Mouse (Mus musculus): ENCODE data around the gene Scand1. TPM values are rescaled to one million over a fixed set of nuclear protein-coding genes. Genes with fewer than 3 reads are reported as not detected.

Scand1 gene
- polyA plus RNA-seq, 1 experiment from 2014 or later = 77.2 TPM

DNA sequence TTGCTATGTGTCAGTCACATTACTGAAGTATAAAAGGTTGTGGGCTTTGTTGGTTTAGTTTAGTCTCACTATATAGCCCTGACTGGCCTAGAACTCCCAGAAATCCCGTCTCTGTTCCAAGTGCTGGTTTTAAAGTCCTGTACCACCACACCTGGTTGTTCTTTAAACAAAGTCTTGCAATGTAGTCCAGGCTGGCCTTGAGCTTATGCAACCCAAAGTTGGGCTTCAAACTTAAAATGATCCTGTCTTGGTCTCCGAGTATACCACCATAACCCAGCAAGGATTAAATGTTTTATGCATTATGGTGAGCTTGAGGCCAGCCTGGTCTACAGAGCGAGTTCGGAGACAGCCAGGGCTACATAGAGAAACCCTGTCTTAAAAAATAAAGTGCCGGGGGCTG, 2.6 kb downstream of the Scand1 start:
- Histone ChIP-seq H3K36me3 (peaks cover 40% of the 10 kb centered on the region), H3K9me3 (replicated peaks) (no peaks in the 10 kb centered on the region; the same call in 1 of the 2 replicates), H3K27ac (ENCODE audit: poor library complexity, severe bottlenecking) (no peak overlapping the region), H3K4me1 (replicated peaks) (peaks cover 10% of the 10 kb centered on the region), H3K4me3 (no peak overlapping the region), H3K4me2 (no peak overlapping the region), H3K9ac (no peak overlapping the region), H3K27me3 (replicated peaks) (no peaks in the 10 kb centered on the region)
- WGBS = 90% methylated on average over 5 of the region's 5 CpGs
- ATAC-seq (ENCODE audit: insufficient number of reproducible peaks, low FRiP score) = no peak

- Histone ChIP-seq H3K9me3 (replicated peaks) (no peaks in the 10 kb centered on the region), H3K4me2 (no peak overlapping the region), H3K9ac (no peak overlapping the region), H3K4me3 (no peak overlapping the region), H3K36me3 (peaks cover 59% of the 10 kb centered on the region), H3K27ac (ENCODE audit: poor library complexity, severe bottlenecking) (no peak overlapping the region), H3K4me1 (replicated peaks) (peaks cover 5% of the 10 kb centered on the region; the same call in 1 of the 2 replicates), H3K27me3 (replicated peaks) (no peaks in the 10 kb centered on the region)
- 52% methylated on average over 5 of the region's 5 CpGs for WGBS
- ATAC-seq (ENCODE audit: insufficient number of reproducible peaks, low FRiP score) = 0 out of 2 replicates have a peak, but pooled peaks have one; percentile 23
Measured at GRCm38 (mm10) chr2:156307261-156307660, 5.2 kb downstream of the Scand1 start.

DNA sequence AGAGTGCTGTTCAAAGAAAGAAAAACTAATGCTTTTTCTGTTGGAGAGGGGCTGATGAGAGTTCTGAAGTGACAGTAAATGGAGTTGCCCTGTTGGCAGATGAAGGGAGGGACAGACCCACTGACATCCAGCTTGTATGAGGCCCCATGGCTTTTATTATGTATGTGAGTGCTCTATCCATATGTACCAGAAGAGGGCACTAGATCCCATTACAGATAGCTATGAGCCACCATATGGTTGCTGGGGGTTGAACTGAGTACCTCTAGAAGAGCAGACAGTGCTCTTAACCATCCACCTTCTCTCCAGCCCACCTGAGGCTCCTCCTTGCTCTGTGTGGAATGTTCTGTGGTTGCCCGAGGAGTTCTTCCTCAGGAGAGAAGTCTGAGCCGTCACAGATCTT, 6.7 kb downstream of the Scand1 start:
- Histone ChIP-seq H3K9ac (no peak overlapping the region), H3K4me1 (replicated peaks) (no peaks in the 10 kb centered on the region), H3K27ac (ENCODE audit: poor library complexity, severe bottlenecking) (no peak overlapping the region), H3K27me3 (replicated peaks) (no peaks in the 10 kb centered on the region), H3K9me3 (replicated peaks) (no peaks in the 10 kb centered on the region), H3K36me3 (peaks cover 70% of the 10 kb centered on the region), H3K4me2 (no peak overlapping the region), H3K4me3 (no peak overlapping the region)
- ATAC-seq (ENCODE audit: insufficient number of reproducible peaks, low FRiP score) = 0 out of 2 replicates have a peak, but pooled peaks have one; percentile 35
- 81% methylated on average over 2 of the region's 2 CpGs for WGBS

DNA sequence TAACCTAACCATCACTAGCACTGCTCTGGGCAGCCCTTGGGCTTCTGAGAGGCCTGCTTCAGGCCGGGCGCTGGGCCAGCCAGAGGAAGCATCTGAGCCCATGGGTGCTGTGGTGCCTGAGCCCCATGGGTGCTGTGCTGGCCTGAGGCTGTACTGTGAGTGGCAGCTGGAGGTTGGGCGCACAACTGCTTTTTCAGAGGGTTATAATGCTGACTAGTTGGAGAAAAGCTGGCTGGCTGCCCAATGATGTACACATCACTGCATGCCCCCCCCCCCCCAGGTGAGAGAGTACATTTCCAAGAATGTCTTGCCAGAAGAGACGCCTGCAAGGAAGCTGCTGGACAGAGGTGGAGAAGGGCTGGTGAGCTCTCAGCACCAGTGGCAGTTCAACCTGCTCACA, 8.2 kb downstream of the Scand1 start:
- no peak overlapping the region for H3K27ac ChIP-seq (ENCODE audit: poor library complexity, severe bottlenecking)
- H3K9me3 ChIP-seq (replicated peaks) = no peaks in the 10 kb centered on the region
- no peak overlapping the region for H3K4me2 ChIP-seq
- no peaks in the 10 kb centered on the region for H3K4me1 ChIP-seq (replicated peaks)
- H3K4me3 ChIP-seq = no peak overlapping the region
- H3K27me3 ChIP-seq (replicated peaks) = no peaks in the 10 kb centered on the region
- H3K36me3 ChIP-seq = peaks cover 72% of the 10 kb centered on the region
- no peak for ATAC-seq (ENCODE audit: insufficient number of reproducible peaks, low FRiP score)
- no peak overlapping the region for H3K9ac ChIP-seq
- 86% methylated on average over 4 of the region's 4 CpGs for WGBS

- Histone ChIP-seq H3K9me3 (replicated peaks) (no peaks in the 10 kb centered on the region), H3K27me3 (replicated peaks) (no peaks in the 10 kb centered on the region), H3K4me1 (replicated peaks) (peaks cover 14% of the 10 kb centered on the region), H3K4me3 (no peak overlapping the region), H3K9ac (no peak overlapping the region), H3K27ac (ENCODE audit: poor library complexity, severe bottlenecking) (no peak overlapping the region), H3K36me3 (peaks cover 71% of the 10 kb centered on the region), H3K4me2 (no peak overlapping the region)
- WGBS = 85% methylated on average over 4 of the region's 4 CpGs
- no peak for ATAC-seq (ENCODE audit: insufficient number of reproducible peaks, low FRiP score)
Measured at GRCm38 (mm10) chr2:156302063-156302462, 10.4 kb downstream of the Scand1 start.

DNA sequence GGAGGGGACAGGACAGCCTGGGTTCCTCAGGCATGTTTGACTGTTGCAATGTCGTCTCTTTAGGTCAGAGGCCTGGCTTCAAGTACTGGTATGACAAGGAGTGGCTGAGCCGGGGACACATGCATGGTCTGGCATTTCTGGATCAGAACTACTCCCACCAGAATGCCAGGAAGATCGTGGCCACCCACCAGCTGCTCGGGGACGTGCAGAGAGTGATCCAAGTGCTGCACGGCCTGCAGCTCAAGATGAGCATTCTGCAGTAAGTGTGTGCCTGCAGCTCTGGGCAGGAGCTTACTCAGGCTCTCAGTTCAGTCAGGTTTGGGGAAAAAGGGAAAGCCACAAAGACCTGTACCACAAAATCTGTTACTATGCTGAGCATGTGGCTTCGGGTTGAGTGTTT, 14.0 kb downstream of the Scand1 start:
- Histone ChIP-seq H3K4me1 (replicated peaks) (peaks cover 16% of the 10 kb centered on the region), H3K36me3 (peaks cover 75% of the 10 kb centered on the region), H3K9me3 (replicated peaks) (no peaks in the 10 kb centered on the region), H3K27me3 (replicated peaks) (no peaks in the 10 kb centered on the region), H3K4me3 (no peak overlapping the region), H3K4me2 (no peak overlapping the region), H3K9ac (no peak overlapping the region), H3K27ac (ENCODE audit: poor library complexity, severe bottlenecking) (0 out of 2 replicates have a peak overlapping the region, but pooled peaks have one; percentile 10)
- WGBS = 78% methylated on average over 7 of the region's 7 CpGs
- no peak for ATAC-seq (ENCODE audit: insufficient number of reproducible peaks, low FRiP score)

DNA sequence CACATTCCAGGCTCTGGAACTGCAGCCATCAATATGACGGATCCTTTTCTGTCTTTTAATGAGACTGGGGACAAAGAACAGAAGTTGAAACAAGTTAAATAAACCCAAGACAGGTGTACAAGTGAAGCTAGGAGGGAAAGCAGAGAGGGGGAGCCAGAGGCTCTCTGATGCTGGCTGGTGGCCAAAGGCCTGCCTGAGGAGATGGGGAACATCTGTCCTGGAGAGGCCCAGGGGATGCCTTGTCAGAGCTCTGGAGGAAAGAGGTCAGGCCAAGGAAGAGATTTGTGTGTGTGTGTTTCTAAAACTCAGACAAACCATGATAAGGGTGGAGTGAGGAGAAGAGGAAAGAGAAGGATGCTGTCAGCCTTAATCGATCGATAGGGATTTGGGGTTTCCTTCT, 14.9 kb downstream of the Scand1 start:
- H3K27ac ChIP-seq (ENCODE audit: poor library complexity, severe bottlenecking) = no peak overlapping the region
- H3K36me3 ChIP-seq = peaks cover 78% of the 10 kb centered on the region
- peaks cover 16% of the 10 kb centered on the region for H3K4me1 ChIP-seq (replicated peaks)
- H3K4me2 ChIP-seq = no peak overlapping the region
- H3K4me3 ChIP-seq = no peak overlapping the region
- no peaks in the 10 kb centered on the region for H3K9me3 ChIP-seq (replicated peaks)
- 0 out of 2 replicates have a peak, but pooled peaks have one; percentile 36 for ATAC-seq (ENCODE audit: insufficient number of reproducible peaks, low FRiP score)
- WGBS = 52% methylated on average over 3 of the region's 3 CpGs
- no peak overlapping the region for H3K9ac ChIP-seq
- H3K27me3 ChIP-seq (replicated peaks) = no peaks in the 10 kb centered on the region

- no peaks in the 10 kb centered on the region for H3K9me3 ChIP-seq (replicated peaks)
- peaks cover 75% of the 10 kb centered on the region for H3K36me3 ChIP-seq
- ATAC-seq (ENCODE audit: insufficient number of reproducible peaks, low FRiP score) = no peak
- H3K9ac ChIP-seq = no peak overlapping the region
- WGBS = 84% methylated on average over 3 of the region's 3 CpGs
- H3K27me3 ChIP-seq (replicated peaks) = no peaks in the 10 kb centered on the region
- H3K4me2 ChIP-seq = no peak overlapping the region
- peaks cover 16% of the 10 kb centered on the region for H3K4me1 ChIP-seq (replicated peaks)
- no peak overlapping the region for H3K4me3 ChIP-seq
- no peak overlapping the region for H3K27ac ChIP-seq (ENCODE audit: poor library complexity, severe bottlenecking)
Measured at GRCm38 (mm10) chr2:156296190-156296589, 16.3 kb downstream of the Scand1 start.

- ATAC-seq (ENCODE audit: insufficient number of reproducible peaks, low FRiP score) = no peak
- Histone ChIP-seq H3K4me3 (no peak overlapping the region), H3K27ac (ENCODE audit: poor library complexity, severe bottlenecking) (no peak overlapping the region), H3K9ac (no peak overlapping the region), H3K9me3 (replicated peaks) (no peaks in the 10 kb centered on the region), H3K4me2 (no peak overlapping the region), H3K36me3 (peaks cover 75% of the 10 kb centered on the region), H3K27me3 (replicated peaks) (no peaks in the 10 kb centered on the region), H3K4me1 (replicated peaks) (peaks cover 19% of the 10 kb centered on the region)
- 89% methylated on average over 2 of the region's 2 CpGs for WGBS
Measured at GRCm38 (mm10) chr2:156295601-156296063, 16.9 kb downstream of the Scand1 start.

- H3K4me1 ChIP-seq (replicated peaks) = peaks cover 15% of the 10 kb centered on the region; the same call in 1 of the 2 replicates
- no peaks in the 10 kb centered on the region for H3K27me3 ChIP-seq (replicated peaks)
- no peak overlapping the region for H3K9ac ChIP-seq
- H3K4me2 ChIP-seq = no peak overlapping the region
- no peak overlapping the region for H3K27ac ChIP-seq (ENCODE audit: poor library complexity, severe bottlenecking)
- no peak for ATAC-seq (ENCODE audit: insufficient number of reproducible peaks, low FRiP score)
- H3K36me3 ChIP-seq = peaks cover 76% of the 10 kb centered on the region
- H3K9me3 ChIP-seq (replicated peaks) = no peaks in the 10 kb centered on the region
- no peak overlapping the region for H3K4me3 ChIP-seq
- WGBS = 69% methylated on average over 1 of the region's 1 CpGs
Measured at GRCm38 (mm10) chr2:156291998-156292397, 20.5 kb downstream of the Scand1 start.

GRCm38 (mm10) chr2:156289552-156290160, 22.8 kb downstream of the Scand1 start:
- H3K4me2 ChIP-seq = no peak overlapping the region
- H3K36me3 ChIP-seq = peaks cover 64% of the 10 kb centered on the region
- 64% methylated on average over 2 of the region's 2 CpGs for WGBS
- no peak overlapping the region for H3K9ac ChIP-seq
- ATAC-seq (ENCODE audit: insufficient number of reproducible peaks, low FRiP score) = no peak
- H3K4me3 ChIP-seq = no peak overlapping the region
- H3K4me1 ChIP-seq (replicated peaks) = 0 out of 2 replicates have a peak, but pooled peaks cover 14% of the 10 kb centered on the region
- peak overlapping the region; percentile 61 for H3K27ac ChIP-seq (ENCODE audit: poor library complexity, severe bottlenecking)
- no peaks in the 10 kb centered on the region for H3K9me3 ChIP-seq (replicated peaks)
- H3K27me3 ChIP-seq (replicated peaks) = no peaks in the 10 kb centered on the region

GRCm38 (mm10) chr2:156288222-156288621, 24.3 kb downstream of the Scand1 start:
- 81% methylated on average over 2 of the region's 2 CpGs for WGBS
- Histone ChIP-seq H3K4me1 (replicated peaks) (0 out of 2 replicates have a peak, but pooled peaks cover 14% of the 10 kb centered on the region), H3K27ac (ENCODE audit: poor library complexity, severe bottlenecking) (no peak overlapping the region), H3K36me3 (peaks cover 54% of the 10 kb centered on the region), H3K4me3 (no peak overlapping the region), H3K27me3 (replicated peaks) (no peaks in the 10 kb centered on the region), H3K9me3 (replicated peaks) (no peaks in the 10 kb centered on the region), H3K9ac (no peak overlapping the region), H3K4me2 (no peak overlapping the region)
- no peak for ATAC-seq (ENCODE audit: insufficient number of reproducible peaks, low FRiP score)

Measured in heart, embryonic 12.5 days (tissue).